Mouse (Mus musculus): ENCODE data around the gene Phactr2.

- TF ChIP-seq POLR2A (IDR thresholded peaks at IDR 0.05; ENCODE audit: borderline replicate concordance, extremely low read depth, insufficient read depth, insufficient read length, poor library complexity, severe bottlenecking) (no peak), CTCF (IDR thresholded peaks at IDR 0.05; ENCODE audit: borderline replicate concordance, extremely low read depth, insufficient read depth, insufficient read length) (no peak)
These were observed 185.9 kb downstream of the Phactr2 start for GRCm38 (mm10) chr10:13288296-13288695.
